Mouse (Mus musculus): Measurements from ENCODE around the gene Hspa1a.
"Not testable (repeated sequence)": the region's sequence is repeated elsewhere in the genome, so short reads cannot be mapped to it uniquely, and the experiment has no call there.

Gene Hspa1a

GRCm38 (mm10) chr17:34948721-34949552 lies 23.0 kb downstream of the Hspa1a start:
- DNase-seq (ENCODE audit: low read depth, low spot score) = not testable (repeated sequence)

GRCm38 (mm10) chr17:34947606-34948005 lies 24.4 kb downstream of the Hspa1a start:
- no peak for DNase-seq (ENCODE audit: low read depth, low spot score)

- DNase-seq (ENCODE audit: low read depth, low spot score) = no peak
Observed at GRCm38 (mm10) chr17:34946486-34947140, 25.3 kb downstream of the Hspa1a start.

GRCm38 (mm10) chr17:34944362-34944761 lies 27.6 kb downstream of the Hspa1a start:
- no peak for DNase-seq (ENCODE audit: low read depth, low spot score)

GRCm38 (mm10) chr17:34943128-34943815 lies 28.7 kb downstream of the Hspa1a start:
- no peak for DNase-seq (ENCODE audit: low read depth, low spot score)

- DNase-seq (ENCODE audit: low read depth, low spot score) = no peak
Observed at GRCm38 (mm10) chr17:34941344-34942041, 30.5 kb downstream of the Hspa1a start.

GRCm38 (mm10) chr17:34937960-34938505 lies 33.9 kb downstream of the Hspa1a start:
- no peak for DNase-seq (ENCODE audit: low read depth, low spot score)

GRCm38 (mm10) chr17:34934830-34935229 lies 37.1 kb downstream of the Hspa1a start:
- DNase-seq (ENCODE audit: low read depth, low spot score) = no peak

GRCm38 (mm10) chr17:34934031-34934430 lies 37.9 kb downstream of the Hspa1a start:
- DNase-seq (ENCODE audit: low read depth, low spot score) = no peak

GRCm38 (mm10) chr17:34932287-34932686 lies 39.7 kb downstream of the Hspa1a start:
- no peak for DNase-seq (ENCODE audit: low read depth, low spot score)

GRCm38 (mm10) chr17:34931735-34932098 lies 40.2 kb downstream of the Hspa1a start:
- DNase-seq (ENCODE audit: low read depth, low spot score) = no peak

- peak; percentile 95 for DNase-seq (ENCODE audit: low read depth, low spot score)
Observed at GRCm38 (mm10) chr17:34931061-34931734, 40.8 kb downstream of the Hspa1a start, which contains the start of gene Neu1. Gene Neu1 (plus strand): TSS chr17:34931253.

- no peak for DNase-seq (ENCODE audit: low read depth, low spot score)
Observed at GRCm38 (mm10) chr17:34928841-34929240, 43.1 kb downstream of the Hspa1a start.

- no peak for DNase-seq (ENCODE audit: low read depth, low spot score)
Observed at GRCm38 (mm10) chr17:34927306-34928019, 44.5 kb downstream of the Hspa1a start.

GRCm38 (mm10) chr17:34924258-34924657 lies 47.7 kb downstream of the Hspa1a start:
- no peak for DNase-seq (ENCODE audit: low read depth, low spot score)

- DNase-seq (ENCODE audit: low read depth, low spot score) = no peak
Observed at GRCm38 (mm10) chr17:34922939-34923338, 49.0 kb downstream of the Hspa1a start.
